Mouse (Mus musculus) spleen, embryonic (tissue): Measurements from ENCODE around the gene Gxylt2.

ENCODE experiments used
- CTCF ChIA-PET: fragments of 350-600 bp; sonication (Branson Sonifier 250); formaldehyde crosslinking; loops from one replicate; lab custom pipeline; 2022; lab: Charles Lee

The Gxylt2 gene

GRCm38 (mm10) chr6:100704574-100705365, at the start of gene Gxylt2:
Gene Gxylt2, plus strand, starts transcription at chr6:100704734.
- CTCF ChIA-PET: no interaction called here

- CTCF ChIA-PET: no interaction called here
Observed at GRCm38 (mm10) chr6:100660395-100660794, 44.1 kb upstream of the Gxylt2 start.

- CTCF ChIA-PET: interaction anchor here (0.5 kb wide), 1 partner anchor 214 kb away, joined by 3 read pairs; no protein-coding TSS in a partner anchor
Observed at GRCm38 (mm10) chr6:100662224-100662623, 42.3 kb upstream of the Gxylt2 start.

- CTCF ChIA-PET: no interaction called here
Observed at GRCm38 (mm10) chr6:100667644-100668043, 36.9 kb upstream of the Gxylt2 start.

- CTCF ChIA-PET: no interaction called here
Observed at GRCm38 (mm10) chr6:100668858-100669257, 35.7 kb upstream of the Gxylt2 start.

- CTCF ChIA-PET: no interaction called here
Observed at GRCm38 (mm10) chr6:100670370-100670841, 34.1 kb upstream of the Gxylt2 start.

- CTCF ChIA-PET: no interaction called here
Observed at GRCm38 (mm10) chr6:100670880-100671344, 33.6 kb upstream of the Gxylt2 start, which contains the start of gene Shq1. Gene Shq1, minus strand, starts transcription at chr6:100671157.

- CTCF ChIA-PET: no interaction called here
Observed at GRCm38 (mm10) chr6:100671401-100671800, 33.1 kb upstream of the Gxylt2 start.

- CTCF ChIA-PET: no interaction called here
Observed at GRCm38 (mm10) chr6:100674974-100675373, 29.6 kb upstream of the Gxylt2 start.

- CTCF ChIA-PET: no interaction called here
Observed at GRCm38 (mm10) chr6:100676461-100676860, 28.1 kb upstream of the Gxylt2 start.

GRCm38 (mm10) chr6:100678636-100679035, 25.9 kb upstream of the Gxylt2 start:
- CTCF ChIA-PET: interaction anchor here (0.6 kb wide), 1 partner anchor 21 kb away, joined by 12 read pairs; no protein-coding TSS in a partner anchor

- CTCF ChIA-PET: no interaction called here
Observed at GRCm38 (mm10) chr6:100686341-100686740, 18.2 kb upstream of the Gxylt2 start.

- CTCF ChIA-PET: interaction anchor here (0.6 kb wide), 1 partner anchor 22 kb away, joined by 12 read pairs; no protein-coding TSS in a partner anchor
Observed at GRCm38 (mm10) chr6:100699986-100700385, 4.5 kb upstream of the Gxylt2 start.

- CTCF ChIA-PET: no interaction called here
Observed at GRCm38 (mm10) chr6:100700774-100701173, 3.8 kb upstream of the Gxylt2 start.

GRCm38 (mm10) chr6:100704197-100704573, 349 bp upstream of the Gxylt2 start:
- CTCF ChIA-PET: no interaction called here

- CTCF ChIA-PET: no interaction called here
Observed at GRCm38 (mm10) chr6:100705366-100705811, 855 bp downstream of the Gxylt2 start.

- CTCF ChIA-PET: no interaction called here
Observed at GRCm38 (mm10) chr6:100706861-100707260, 2.3 kb downstream of the Gxylt2 start.

- CTCF ChIA-PET: no interaction called here
Observed at GRCm38 (mm10) chr6:100707557-100707956, 3.0 kb downstream of the Gxylt2 start.

GRCm38 (mm10) chr6:100708248-100708647, 3.7 kb downstream of the Gxylt2 start:
- CTCF ChIA-PET: no interaction called here

- CTCF ChIA-PET: no interaction called here
Observed at GRCm38 (mm10) chr6:100708996-100709395, 4.5 kb downstream of the Gxylt2 start.

GRCm38 (mm10) chr6:100709483-100709882, 4.9 kb downstream of the Gxylt2 start:
- CTCF ChIA-PET: interaction anchor here (0.6 kb wide), 1 partner anchor 147 kb away, joined by 3 read pairs; no protein-coding TSS in a partner anchor

- CTCF ChIA-PET: interaction anchor here (0.6 kb wide), 1 partner anchor 28 kb away, joined by 3 read pairs; no protein-coding TSS in a partner anchor
Observed at GRCm38 (mm10) chr6:100710170-100710569, 5.6 kb downstream of the Gxylt2 start.

GRCm38 (mm10) chr6:100710866-100711265, 6.3 kb downstream of the Gxylt2 start:
- CTCF ChIA-PET: no interaction called here
